Mouse (Mus musculus) T-cell, adult 2 months (primary cell): Measurements from ENCODE around the gene Canx.

Experiments used
- DNase-seq: peaks from one replicate; pipeline ENCODE4 v3.0.0; 2022; ENCODE audit warnings: low spot score

Gene Canx

GRCm38 (mm10) chr11:50275568-50276151 is 49.8 kb downstream of the Canx start:
- DNase-seq: no peak

GRCm38 (mm10) chr11:50275077-50275476 is 50.4 kb downstream of the Canx start:
- no peak for DNase-seq

GRCm38 (mm10) chr11:50272819-50273218 is 52.7 kb downstream of the Canx start:
- no peak for DNase-seq

- no peak for DNase-seq
Observed at GRCm38 (mm10) chr11:50269885-50270284, 55.6 kb downstream of the Canx start.

DNA sequence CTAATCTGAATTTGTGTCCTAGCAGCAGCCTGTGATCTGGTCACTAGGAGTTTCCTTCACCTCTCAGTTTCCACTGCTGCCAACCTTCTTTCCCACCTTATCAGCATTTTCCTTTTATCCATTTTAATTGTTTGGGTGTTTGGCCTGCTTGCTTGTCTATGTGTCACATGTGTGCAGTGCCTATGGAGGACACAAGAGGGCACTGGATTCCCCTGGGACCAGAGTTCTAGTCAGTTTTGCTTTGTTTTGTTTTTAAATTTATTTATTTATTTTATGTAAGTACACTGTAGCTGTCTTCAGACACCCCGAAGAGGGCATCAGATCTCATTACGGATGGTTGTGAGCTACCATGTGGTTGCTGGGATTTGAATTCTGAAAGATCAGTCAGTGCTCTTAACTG is 56.3 kb downstream of the Canx start:
- peak; percentile 33 for DNase-seq

DNA sequence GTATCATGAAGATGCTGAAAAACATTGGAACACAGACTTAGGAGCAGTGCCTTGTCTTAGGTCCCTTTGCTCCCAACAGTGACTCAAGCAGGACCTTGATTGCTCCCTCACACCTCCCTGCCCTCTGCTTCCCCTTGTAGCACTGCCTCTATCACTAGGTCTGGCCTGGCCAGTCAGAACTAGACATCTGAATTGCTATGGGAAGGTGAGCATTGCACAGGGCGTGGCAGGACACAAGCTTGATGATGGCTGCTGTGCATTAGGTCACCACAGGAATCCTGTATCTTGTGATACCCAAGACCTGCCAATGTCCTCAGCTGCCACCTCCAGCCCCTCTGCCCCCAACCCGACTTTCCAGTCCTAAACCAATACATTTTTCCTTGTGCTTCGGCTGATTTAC is 58.5 kb downstream of the Canx start:
- no peak for DNase-seq

DNA sequence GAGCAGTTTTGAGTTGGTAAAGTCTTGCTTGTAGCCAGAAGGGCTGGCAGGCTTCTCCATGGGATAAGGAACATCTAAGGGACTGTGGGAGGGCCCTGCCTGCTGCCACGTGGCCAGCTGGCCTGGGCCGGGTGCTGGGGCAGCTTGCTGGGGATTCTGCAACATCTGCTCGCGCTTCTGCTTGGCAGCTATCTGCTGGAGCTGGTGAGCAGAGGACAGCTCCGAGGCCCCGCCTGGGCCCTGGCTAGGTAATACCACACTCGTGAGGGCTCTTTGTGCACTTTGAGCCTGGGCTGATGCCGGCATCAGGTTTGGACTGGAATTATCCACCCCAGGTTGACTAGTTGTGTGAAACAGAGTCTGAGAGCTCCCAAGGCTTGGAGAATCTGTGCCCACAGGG is 59.5 kb downstream of the Canx start:
- no peak for DNase-seq

GRCm38 (mm10) chr11:50263198-50263597 is 62.3 kb downstream of the Canx start:
- no peak for DNase-seq

DNA sequence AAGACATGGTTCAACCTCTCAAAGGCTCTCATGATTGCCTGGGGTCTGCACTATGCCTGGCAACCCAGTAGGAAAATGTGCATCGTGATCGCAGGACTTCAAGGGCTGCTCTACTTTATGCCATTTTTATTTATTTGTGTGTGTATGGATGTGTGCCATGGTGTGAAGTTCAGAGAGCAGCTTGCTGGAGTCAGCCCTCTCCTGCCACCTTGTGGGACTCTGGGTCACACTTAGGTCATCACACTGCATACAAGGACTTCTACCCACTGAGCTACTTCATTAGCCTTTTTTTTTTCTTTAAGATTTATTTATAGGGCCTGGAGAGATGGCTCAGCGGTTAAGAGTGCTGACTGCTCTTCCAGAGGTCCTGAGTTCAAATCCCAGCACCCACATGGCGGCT is 63.5 kb downstream of the Canx start:
- DNase-seq: no peak

DNA sequence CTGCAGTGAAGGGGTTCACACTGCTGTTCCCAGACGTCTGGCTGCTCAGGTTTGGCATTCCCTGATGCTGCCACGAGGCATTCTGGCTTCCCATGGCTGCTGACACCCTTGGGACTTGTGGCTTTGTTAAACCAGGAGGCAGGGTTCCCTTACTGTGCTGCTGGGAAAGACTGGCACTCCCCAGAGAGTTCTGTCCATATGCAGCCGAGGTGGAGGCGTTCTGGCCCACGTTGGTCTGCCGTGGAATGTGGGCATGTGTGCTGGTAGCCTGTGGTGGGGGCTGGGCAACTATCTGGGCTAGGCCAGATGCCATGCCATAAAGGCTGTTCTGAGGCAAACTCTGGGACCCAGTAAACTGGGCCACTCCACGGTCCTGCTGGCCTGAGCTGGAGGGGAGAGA is 67.2 kb downstream of the Canx start:
- DNase-seq: no peak

DNA sequence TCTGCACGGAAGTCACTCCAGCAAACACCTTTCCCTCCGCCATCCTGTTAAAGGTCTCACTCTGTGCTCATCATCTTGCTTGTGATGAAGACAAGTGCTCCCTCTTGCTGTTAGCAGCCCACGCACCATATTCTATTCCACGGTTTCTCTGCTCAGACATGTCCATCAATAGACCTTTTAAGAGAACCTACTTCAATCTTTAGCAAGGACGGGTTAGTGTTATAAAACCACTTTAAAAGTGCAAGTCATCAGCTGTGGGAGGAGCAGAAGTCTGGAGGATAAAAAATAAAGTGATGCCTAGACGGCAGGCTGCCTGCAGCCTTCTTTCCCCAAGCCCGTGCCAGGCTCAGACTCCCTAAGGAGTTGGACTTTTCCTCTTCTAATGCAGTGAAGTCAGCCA is 68.9 kb downstream of the Canx start:
- no peak for DNase-seq

DNA sequence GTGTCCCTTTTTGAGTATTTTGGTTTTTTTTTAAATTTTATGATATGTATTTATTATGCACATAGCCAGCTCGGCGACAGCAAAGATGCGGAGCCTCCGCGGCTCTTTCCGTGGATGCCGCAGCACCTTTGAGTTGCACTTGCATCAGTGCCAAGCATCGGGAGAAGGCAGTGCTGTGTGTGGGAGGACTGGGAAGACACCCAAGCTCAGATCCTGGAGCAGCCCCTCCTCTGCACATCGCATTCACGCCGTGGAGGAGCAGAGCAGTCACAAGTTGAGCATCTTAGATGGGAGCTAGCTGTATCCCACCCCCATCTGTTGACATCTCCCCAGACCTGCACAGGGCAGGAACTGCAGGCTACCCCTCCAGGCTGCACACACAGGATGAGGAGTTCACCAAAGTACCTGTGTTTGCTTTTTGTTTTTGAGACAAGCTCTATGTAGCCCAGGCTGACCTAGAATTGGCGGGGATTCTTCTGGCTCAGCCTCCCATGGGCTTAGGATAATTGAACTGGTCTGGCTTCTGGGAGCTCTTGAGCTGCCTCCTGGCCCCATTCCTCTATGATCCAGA is 71.4 kb downstream of the Canx start:
- no peak for DNase-seq

- no peak for DNase-seq
Observed at GRCm38 (mm10) chr11:50253393-50253792, 72.1 kb downstream of the Canx start.

DNA sequence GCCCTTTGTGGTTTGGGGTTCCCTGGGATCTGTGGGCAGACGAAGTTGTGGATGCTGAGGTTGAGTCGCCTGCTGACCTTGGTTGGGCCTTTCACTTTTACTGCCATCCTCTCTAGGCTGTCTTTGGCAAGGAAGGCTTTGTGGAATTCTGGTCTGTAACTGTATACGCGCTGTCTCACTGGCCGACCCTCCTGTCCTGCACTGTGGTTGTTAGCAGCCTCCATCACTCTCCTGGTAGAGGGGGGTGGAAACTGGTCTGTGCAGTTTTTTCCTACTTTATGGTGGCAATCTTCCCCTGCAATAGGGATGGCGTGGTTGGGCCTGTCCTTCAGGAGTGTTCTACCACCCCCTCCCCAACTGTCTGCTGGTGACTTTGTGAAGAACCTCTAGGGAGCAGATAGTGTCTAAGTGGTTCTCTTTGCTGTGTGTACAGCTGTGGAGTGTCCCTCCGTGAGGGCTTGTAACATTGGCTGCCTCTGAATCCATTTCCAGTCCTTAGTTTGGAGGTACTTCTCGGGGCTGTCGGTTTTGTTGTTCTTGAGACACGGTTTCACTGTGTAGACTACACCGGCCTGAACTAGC is 72.7 kb downstream of the Canx start:
- DNase-seq: no peak

DNA sequence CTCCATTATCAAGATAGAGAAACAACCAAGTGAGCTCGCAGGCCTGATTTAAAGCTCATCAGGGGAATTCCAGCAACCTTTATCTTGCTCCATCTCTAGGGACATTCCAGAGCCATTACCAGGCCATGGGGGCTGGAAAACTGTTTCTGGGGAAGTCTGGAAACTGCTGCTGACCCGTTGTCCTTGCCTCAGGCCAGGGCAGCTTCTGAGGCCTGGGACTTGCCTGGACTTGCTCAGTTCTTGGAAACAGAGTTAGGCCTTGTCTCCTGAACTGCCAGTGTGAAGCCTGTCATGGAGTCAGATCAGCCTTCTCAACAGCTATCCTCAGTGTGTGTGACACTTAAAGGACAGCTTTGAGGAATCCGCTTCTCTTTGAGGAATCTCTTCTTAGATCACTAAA is 73.3 kb downstream of the Canx start:
- DNase-seq: no peak

- DNase-seq: no peak
Observed at GRCm38 (mm10) chr11:50248473-50249171, 76.9 kb downstream of the Canx start.

GRCm38 (mm10) chr11:50245269-50245668 is 80.2 kb downstream of the Canx start:
- DNase-seq: no peak
